Mouse (Mus musculus) adrenal gland, postnatal 14 days (tissue): ENCODE measurements at regions not wholly inside any gene's neighbourhood (a gene's known extent, or its start where the extent isn't known, plus 50 kb on each side); places are given as distances from the start of the nearest gene placed in this dataset.
A peak's percentile ranks its signal among the peaks of the same experiment; 100 is the strongest.
"Not testable (repeated sequence)": the region's sequence is repeated elsewhere in the genome, so short reads cannot be mapped to it uniquely, and the experiment has no call there.

Experiments
- DNase-seq: peaks from one replicate; pipeline ENCODE4 v3.0.0; 2021; ENCODE audit warnings: mixed read lengths

DNA sequence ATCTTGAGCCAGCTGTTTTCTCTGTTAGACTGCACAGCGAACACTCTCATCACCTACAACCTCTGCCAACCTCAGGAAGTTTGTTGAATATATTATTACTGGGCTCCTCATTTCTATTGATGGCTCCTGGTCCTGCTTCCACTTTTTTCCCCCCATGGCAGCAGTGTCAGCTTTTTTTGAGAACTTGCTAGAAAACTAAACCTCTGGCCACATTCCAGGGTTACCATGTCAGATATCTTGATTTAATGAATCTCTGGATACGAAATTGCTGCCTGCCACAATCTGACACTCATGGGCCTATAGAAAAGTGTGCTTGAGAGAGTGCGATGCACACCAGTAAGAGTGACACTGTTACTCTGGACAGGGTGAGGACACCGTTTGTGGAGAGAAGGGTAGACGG lies 170.6 kb upstream of the Slc25a13 start:
- DNase-seq: no peak

DNA sequence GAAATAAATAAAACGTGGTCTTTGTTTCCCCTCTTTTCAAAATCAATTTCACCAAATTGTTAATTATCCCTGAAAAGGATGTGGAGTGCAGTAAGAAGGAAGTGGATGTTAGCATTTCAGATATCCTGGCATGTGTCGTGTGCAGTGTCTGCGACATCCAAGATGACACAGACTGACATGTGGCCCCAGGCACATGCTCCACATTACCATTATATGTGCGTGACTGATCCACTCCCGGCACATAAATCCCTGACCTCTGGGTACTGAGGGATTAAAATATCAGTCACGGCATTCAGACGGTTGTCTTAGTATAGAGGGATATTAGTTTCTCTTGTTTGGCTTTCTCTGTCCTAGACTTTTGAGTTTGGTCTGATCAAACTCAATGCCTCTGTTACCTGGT lies 168.0 kb upstream of the Slc25a13 start:
- DNase-seq: no peak

- DNase-seq: no peak
Observed at GRCm38 (mm10) chr6:6384441-6384840, 167.5 kb upstream of the Slc25a13 start.

- no peak for DNase-seq
Observed at GRCm38 (mm10) chr6:6372421-6372820, 155.4 kb upstream of the Slc25a13 start.

DNA sequence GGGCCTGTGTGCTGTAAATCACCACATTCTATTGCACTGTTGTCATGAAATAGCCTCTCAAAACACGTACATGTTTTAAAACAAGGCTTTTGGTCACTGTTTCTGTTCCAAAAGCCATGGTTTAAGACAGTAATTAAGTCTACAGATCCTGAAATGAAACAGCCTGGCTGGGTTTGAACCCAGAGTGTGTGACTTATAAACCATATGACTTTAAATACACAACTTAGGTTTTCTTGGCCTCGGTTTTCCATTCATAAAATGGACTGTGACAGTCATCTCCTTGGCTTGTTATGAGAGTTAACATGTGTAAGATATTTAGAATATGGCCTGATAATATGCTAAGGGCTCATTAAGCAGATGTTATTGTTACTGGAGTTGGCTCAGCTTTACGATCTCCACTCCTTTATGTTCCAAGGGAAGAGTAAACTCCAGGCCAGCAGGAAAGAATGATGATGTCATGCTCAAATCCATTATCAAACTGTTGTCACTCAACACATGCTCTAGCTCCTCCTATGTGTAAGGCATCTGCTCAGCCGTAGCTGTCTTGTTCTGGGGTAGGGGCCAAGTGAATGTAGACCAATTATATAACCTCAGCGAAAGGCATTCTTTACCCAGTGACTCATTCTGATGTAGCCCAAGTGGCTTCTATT lies 154.6 kb upstream of the Slc25a13 start:
- no peak for DNase-seq

DNA sequence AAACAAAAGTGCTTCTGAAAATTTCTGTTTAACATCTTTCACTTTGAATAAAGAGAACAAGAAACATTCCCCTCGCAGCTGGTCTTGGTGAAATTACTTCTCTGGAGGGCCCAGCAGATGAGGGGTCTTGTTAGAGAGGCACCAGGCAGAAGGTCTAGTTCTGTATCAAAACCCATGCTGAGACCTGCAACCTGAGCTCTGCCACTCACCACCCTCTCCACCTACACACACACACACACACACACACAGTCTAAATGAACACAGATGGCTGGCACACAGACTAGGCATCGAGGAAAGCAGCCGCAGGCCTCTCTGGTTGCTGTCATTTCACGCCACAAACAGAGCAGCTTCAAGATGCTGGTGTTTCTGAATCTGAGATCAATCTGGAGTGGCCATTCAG lies 147.1 kb upstream of the Slc25a13 start:
- DNase-seq: no peak

- no peak for DNase-seq
Observed at GRCm38 (mm10) chr6:6362678-6363354, 145.8 kb upstream of the Slc25a13 start.

- not testable (repeated sequence) for DNase-seq
Observed at GRCm38 (mm10) chr6:6361181-6361580, 144.2 kb upstream of the Slc25a13 start.

DNA sequence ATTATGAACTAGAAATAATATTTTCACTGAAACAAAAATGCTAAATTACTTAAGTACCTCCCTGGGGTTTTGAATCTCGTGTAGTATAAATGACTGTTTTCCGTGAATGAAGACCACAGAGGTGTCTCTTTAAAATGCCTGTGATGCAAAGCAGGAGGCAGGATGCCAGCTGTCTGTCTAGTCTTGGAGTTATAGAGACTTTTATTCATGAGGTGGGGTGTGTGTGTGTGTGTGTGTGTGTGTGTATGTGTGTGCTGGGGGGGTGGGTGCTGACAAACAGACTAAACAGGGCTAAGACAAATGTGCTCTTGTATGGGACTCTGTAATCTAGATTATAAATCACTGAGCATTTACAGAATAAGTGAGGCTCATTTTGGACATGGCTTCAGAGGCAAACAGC lies 140.5 kb upstream of the Slc25a13 start:
- DNase-seq: no peak

DNA sequence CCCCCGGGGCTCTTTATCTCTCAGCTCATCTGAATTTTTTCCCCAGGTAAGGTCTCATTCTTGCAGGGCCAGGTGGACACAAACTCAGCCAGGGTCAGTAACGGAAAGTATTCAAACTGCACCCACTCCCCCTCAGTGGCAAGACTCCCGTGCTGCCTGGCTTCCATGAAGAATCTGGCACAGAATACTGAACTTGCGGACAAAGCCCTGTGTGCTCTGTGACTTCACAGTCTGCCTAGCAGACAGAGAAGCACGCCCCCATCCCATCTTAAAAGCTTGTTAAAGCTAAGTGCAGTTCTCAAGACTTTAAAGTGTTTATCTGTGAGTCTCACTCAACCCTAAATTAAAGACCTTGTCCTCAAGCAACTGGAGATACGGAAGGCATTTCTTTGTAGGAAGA lies 140.0 kb upstream of the Slc25a13 start:
- no peak for DNase-seq

GRCm38 (mm10) chr6:6335251-6335650 lies 118.3 kb upstream of the Slc25a13 start:
- no peak for DNase-seq

DNA sequence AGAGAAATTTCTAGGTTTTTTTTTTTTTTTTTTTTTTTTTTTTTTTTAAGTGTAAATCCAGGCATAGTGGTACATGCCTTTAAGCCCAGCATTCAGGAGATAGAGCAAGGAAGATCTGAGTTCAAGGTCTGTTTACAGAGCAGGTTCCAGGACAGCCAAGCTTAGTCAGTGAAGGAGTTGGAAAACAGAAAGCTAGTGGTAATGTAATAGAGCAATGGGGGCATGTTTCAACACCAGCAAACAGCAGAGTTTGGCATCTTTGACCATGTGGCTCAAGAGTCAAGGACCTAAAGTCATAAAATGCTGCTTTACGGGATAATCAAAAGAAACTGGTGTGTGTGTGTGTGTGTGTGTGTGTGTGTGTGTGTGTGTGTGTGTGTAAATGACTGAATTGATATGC lies 113.3 kb upstream of the Slc25a13 start:
- DNase-seq: no peak

DNA sequence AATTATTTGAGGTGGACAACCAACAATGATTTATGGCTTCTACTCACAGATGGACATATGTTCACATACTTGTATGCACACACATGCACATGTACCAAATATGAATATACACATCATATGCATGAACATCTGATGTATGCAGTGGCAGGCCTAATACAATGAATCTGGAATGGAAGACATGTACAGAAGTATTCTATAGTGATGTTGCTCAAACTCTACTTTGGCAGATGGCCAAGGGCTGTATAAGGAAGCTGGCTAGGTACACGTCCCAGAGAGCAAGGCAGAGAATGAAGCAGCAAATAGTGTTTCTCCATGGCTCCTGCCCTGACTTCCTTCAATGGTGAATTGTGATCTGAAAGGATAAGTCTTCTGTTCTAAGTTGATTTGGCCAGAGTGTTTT lies 108.5 kb upstream of the Slc25a13 start:
- DNase-seq: no peak

DNA sequence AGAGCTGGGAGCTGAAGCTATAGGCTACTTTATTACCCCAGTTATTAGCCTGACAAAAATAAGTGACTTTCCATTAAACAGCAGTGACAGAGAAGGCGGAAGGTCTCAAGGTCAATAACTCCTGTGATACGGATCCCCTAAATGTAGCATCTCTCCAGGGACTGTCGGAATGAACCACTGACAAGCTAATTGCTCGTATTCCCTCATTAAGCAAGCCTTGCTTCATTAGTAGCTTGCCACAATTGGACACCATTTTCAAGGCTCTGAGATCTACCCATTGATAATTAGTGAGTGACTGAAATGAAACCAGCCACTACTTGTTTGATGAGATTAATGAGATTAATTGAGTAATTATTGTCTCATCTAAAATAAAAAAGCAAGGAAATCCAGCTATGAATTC lies 99.8 kb upstream of the Slc25a13 start:
- DNase-seq: no peak

- no peak for DNase-seq
Observed at GRCm38 (mm10) chr6:6313171-6313570, 96.2 kb upstream of the Slc25a13 start.

DNA sequence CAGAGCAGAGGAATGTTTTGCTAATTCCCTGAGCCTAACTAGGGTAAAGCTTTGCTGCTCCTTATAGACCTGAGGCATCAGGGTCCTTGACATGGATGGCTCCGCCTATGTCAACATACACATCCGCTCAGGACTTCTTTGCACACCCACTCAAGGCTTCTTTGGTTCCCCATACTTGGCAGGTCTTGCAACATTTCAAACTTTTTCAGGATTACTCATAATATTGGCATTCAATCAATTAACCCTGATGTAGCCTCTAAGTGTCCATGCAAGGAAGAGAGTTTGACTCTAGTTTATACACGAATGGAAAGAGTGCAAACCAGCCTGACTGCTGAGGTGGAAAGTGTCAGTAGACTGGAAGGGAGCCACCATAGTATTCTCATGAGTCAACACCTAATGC lies 93.2 kb upstream of the Slc25a13 start:
- no peak for DNase-seq

GRCm38 (mm10) chr6:6307618-6308017 lies 90.6 kb upstream of the Slc25a13 start:
- no peak for DNase-seq

DNA sequence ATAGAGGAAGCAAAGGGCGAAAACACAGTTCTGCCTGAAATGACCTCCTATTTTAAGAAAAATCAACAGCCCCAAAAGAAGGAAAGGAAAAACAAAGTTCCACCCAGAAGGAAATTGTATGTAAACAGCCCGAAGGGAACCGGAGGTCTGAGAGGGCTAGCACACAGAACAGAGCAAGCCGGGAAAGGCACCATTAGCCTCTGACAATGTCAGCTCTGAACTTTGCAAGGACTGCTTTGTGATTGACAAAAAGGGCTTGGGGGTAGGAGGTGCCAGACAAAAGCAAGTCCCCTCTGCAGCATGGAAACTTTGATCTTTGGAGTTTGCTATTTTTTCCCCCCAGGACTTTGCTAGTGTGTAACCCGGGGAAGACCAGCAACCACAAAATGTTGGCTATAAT lies 86.8 kb upstream of the Slc25a13 start:
- no peak for DNase-seq

DNA sequence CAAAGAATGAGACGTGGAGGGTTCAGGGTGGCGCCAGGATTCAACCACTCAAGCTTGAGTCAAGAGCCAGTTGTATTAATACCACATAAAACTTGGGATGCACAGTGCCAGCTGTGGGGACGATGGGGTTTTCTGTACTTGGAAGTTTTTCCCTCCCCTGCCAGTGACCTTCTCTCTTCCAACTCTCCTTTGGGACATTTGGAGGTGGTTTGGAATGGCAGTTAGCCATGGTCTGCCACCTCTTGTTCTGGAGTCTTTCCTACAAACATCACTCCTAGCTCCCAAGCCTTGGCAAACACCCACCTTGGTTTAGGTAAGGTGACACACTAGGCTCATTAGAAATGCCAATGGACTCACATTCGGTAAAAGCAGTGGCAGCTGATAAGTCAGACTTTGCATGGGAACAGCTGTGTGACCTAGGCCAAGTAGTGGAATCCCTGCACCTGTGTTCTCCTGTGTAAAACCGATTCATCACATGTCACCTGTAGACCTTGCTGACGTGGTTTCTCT lies 84.1 kb upstream of the Slc25a13 start:
- no peak for DNase-seq

GRCm38 (mm10) chr6:6298867-6299852 lies 82.2 kb upstream of the Slc25a13 start:
- DNase-seq: peak; percentile 64

DNA sequence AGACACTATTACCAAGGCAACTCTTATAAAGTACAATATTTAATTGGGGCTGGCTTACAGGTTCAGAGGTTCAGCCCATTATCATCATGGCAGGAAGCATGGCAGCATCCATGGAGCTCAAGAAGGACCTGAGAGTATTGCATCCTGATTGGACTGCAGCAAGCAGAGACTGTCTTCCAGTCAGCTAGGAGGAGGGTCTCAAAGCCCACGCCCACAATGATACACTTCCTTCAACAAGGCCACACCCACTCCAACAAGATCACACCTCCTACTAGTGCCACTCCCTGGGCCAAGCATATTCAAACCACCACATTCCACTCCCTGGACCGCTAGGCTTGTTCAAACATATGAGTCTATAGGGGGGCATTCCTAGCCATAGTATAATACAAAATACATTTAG lies 78.6 kb upstream of the Slc25a13 start:
- not testable (repeated sequence) for DNase-seq

GRCm38 (mm10) chr6:6291781-6292180 lies 74.8 kb upstream of the Slc25a13 start:
- no peak for DNase-seq

- DNase-seq: no peak
Observed at GRCm38 (mm10) chr6:6290427-6290826, 73.5 kb upstream of the Slc25a13 start.
